Mouse (Mus musculus) kidney, adult 2 months (tissue): ENCODE results near the gene Rdh16f1. TPM values are rescaled to one million over a fixed set of nuclear protein-coding genes. Genes with fewer than 3 reads are reported as not detected.
"Not testable (repeated sequence)": the region's sequence is repeated elsewhere in the genome, so short reads cannot be mapped to it uniquely, and the experiment has no call there.

Source experiments
- DNase-seq: peaks from one replicate; pipeline ENCODE4 v3.0.0; 2021
- H3K27ac ChIP-seq: fragments of 200-500 bp; 2 replicates; pipeline ENCODE4 v1.5.1; 2012; ENCODE audit warnings: low read depth, low read length, control low read depth, inconsistent platforms; ENCODE audit not compliant: insufficient read depth
- H3K27me3 ChIP-seq: fragments of 200-500 bp; replicated peaks from 2 replicates; pipeline ENCODE4 v1.6.1; 2012; ENCODE audit warnings: mild to moderate bottlenecking, moderate library complexity, low read length, inconsistent platforms; ENCODE audit not compliant: control insufficient read depth, insufficient read depth
- H3K36me3 ChIP-seq: fragments of 200-500 bp; 2 replicates; pipeline ENCODE4 v1.6.1; 2012; ENCODE audit warnings: mild to moderate bottlenecking, moderate library complexity, low read length, inconsistent platforms; ENCODE audit not compliant: control insufficient read depth, insufficient read depth
- H3K4me1 ChIP-seq: fragments of 200-500 bp; 2 replicates; pipeline ENCODE4 v1.6.1; 2011; ENCODE audit warnings: low read length; ENCODE audit not compliant: control insufficient read depth, insufficient read depth
- H3K4me3 ChIP-seq: fragments of 200-500 bp; 2 replicates; pipeline ENCODE4 v1.5.1; 2011; ENCODE audit warnings: mild to moderate bottlenecking, low read depth, low read length, control low read depth; ENCODE audit not compliant: insufficient read depth
- CTCF ChIP-seq: fragments of 200-500 bp; conservative IDR thresholded peaks from 2 replicates; pipeline ENCODE4 v1.5.1; 2011; ENCODE audit warnings: low read depth, mild to moderate bottlenecking, control low read depth, low read length, moderate library complexity, mixed read lengths; ENCODE audit not compliant: insufficient read depth, insufficient read length
- POLR2A ChIP-seq: fragments of 200-500 bp; IDR thresholded peaks from one replicate; pipeline ENCODE4 v1.6.1; 2011; ENCODE audit warnings: low read depth, low read length, control low read depth
- WGBS: fragments of 180-500 bp; shearing (Covaris S2); methylation state at CpG from one replicate; pipeline ENCODE4 v1.1.7; 2018; 5-methylcytosine and 5-hydroxymethylcytosine counted together
- polyA plus RNA-seq: library from polyadenylated mRNA; depleted of rRNA; stranded (reverse); fragments of >200 nt; gene quantifications from 2 replicates; pipeline ENCODE4 v1.2.3, GENCODE M21; 2012

Rdh16f1 gene
- polyA plus RNA-seq, 1 experiment: 2.3 TPM

DNA sequence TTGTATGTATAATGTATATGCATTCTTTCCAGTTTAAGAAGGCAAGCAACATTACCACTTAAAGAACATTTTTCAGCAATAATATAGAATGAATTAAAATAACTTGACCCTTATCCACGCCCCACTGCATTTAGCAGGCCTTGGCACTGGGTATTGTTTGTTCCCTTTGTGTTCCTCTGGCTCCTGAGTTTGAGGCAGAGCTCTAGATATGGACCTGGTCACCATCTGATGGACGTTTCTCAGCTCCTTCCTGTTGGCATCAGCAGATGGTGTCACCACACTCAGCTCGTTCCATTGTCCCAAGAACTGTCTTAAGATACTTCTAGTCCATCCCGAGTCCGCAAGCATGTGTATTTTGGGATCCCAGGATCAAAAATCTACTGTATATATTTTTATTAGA, 42.6 kb downstream of the Rdh16f1 start:
- H3K4me1 ChIP-seq: peaks cover 8% of the 10 kb centered on the region; the same call in 1 of the 2 replicates
- TF ChIP-seq CTCF (no peak), POLR2A (no peak)
- H3K4me3 ChIP-seq: peak overlapping the region; percentile 12; the same call in 1 of the 2 replicates
- no peak for DNase-seq
- WGBS: 64% methylated on average over 5 of the region's 5 CpGs
- no peak overlapping the region for H3K27ac ChIP-seq
- no peaks in the 10 kb centered on the region for H3K27me3 ChIP-seq
- H3K36me3 ChIP-seq: no peaks in the 10 kb centered on the region

- Histone ChIP-seq H3K36me3 (no peaks in the 10 kb centered on the region), H3K27me3 (no peaks in the 10 kb centered on the region), H3K4me1 (peaks cover 8% of the 10 kb centered on the region; the same call in 1 of the 2 replicates), H3K27ac (no peak overlapping the region), H3K4me3 (no peak overlapping the region)
- DNase-seq: peak; percentile 75
- no peak for TF ChIP-seq CTCF
- TF ChIP-seq POLR2A: no peak
- 52% methylated on average over 7 of the region's 7 CpGs for WGBS
These were observed 44.8 kb downstream of the Rdh16f1 start for GRCm38 (mm10) chr10:127804416-127804815.

DNA sequence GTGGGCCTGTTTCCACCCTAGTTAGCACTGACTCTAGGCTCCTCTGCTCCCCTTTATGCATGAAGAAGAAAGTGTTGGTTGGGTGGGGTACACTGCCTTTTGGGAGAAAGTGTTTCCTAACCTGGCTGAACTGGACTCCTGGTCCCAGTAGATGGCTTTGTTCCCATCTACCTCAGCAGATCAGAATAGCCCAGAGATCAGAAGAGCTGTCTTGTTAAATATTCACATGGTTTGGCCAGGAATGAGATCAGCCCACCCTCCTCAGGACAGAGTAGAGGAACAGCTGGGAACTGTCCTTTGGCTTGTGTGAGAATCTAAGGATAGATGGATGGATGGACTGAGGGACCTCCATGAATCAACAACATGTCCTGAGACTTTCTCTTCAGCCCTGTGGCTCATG, 56.3 kb downstream of the Rdh16f1 start:
- no peak overlapping the region for H3K4me3 ChIP-seq
- H3K27me3 ChIP-seq: no peaks in the 10 kb centered on the region
- no peaks in the 10 kb centered on the region for H3K36me3 ChIP-seq
- H3K4me1 ChIP-seq: peaks cover 20% of the 10 kb centered on the region
- no peak for TF ChIP-seq POLR2A
- DNase-seq: peak; percentile 73
- no peak overlapping the region for H3K27ac ChIP-seq

DNA sequence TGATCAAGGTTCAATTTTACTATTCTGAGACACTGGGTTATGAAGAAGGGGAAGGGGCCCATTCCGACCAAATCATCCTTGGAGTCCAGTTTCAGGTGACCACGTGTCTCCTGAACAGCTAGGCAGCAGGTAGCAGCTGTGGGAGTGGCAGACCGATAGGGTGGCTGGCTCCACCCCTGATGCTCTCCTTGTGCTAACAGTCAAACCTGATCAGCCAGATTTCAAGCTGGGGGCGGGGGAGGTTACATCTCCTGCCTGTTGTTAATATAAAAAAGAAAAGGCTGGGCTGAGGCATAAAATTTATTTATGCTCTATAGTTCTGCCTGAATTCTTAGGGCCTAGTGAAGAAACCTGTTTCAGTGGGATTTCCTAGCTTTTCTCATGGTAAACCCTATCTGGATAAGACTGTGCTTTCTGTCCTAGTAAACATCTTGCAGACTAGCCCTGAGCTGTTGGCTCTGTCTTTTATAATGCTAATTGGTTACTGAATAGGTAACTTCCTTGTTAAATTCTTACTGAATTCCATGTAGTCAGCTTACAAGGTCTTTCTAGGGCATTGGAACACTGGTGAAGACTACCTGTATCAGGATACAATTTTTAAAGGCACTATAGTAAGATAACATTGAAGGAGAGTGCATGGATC, 57.8 kb downstream of the Rdh16f1 start:
- not testable (repeated sequence) for H3K27me3 ChIP-seq, H3K4me3 ChIP-seq, H3K36me3 ChIP-seq
- DNase-seq: peak; percentile 62
- H3K27ac ChIP-seq: peak overlapping the region; percentile 71
- peaks cover 20% of the 10 kb centered on the region for H3K4me1 ChIP-seq
- 43% methylated on average over 4 of the region's 4 CpGs for WGBS

GRCm38 (mm10) chr10:127821806-127822205, 62.2 kb downstream of the Rdh16f1 start:
- H3K27me3 ChIP-seq, H3K36me3 ChIP-seq, H3K27ac ChIP-seq, H3K4me3 ChIP-seq, H3K4me1 ChIP-seq, DNase-seq: not testable (repeated sequence)
- WGBS: 86% methylated on average over 2 of the region's 2 CpGs

- Histone ChIP-seq H3K4me3 (no peak overlapping the region), H3K4me1 (no peaks in the 10 kb centered on the region), H3K27ac (no peak overlapping the region), H3K27me3 (no peaks in the 10 kb centered on the region), H3K36me3 (no peaks in the 10 kb centered on the region)
- peak; percentile 60 for DNase-seq
- no peak for TF ChIP-seq POLR2A
- peak; percentile 83 for TF ChIP-seq CTCF
- 70% methylated on average over 6 of the region's 6 CpGs for WGBS
These were observed 65.8 kb downstream of the Rdh16f1 start for GRCm38 (mm10) chr10:127825386-127825785.

DNA sequence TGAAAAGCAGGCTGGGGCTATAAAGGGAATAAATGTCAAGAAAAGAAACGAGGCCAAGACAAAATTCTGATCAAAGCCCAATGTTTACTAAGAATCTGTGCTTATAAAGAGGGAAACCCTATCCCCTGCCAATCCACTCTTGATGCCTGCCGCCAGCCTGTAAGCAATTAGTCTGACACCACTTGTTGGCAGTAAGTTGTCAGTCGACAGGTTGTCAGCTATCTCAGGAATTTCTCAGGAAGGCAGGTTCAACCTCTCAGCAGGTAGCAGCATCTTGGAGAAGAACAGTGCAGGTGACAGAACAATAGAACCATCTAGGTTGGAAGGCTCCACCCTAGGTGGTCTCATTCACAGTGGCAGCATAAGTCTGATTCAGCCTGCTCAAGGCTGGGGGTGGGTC, 69.5 kb downstream of the Rdh16f1 start:
- peaks cover 2% of the 10 kb centered on the region; the same call in 1 of the 2 replicates for H3K4me1 ChIP-seq
- no peak for DNase-seq
- TF ChIP-seq POLR2A (no peak), CTCF (no peak)
- no peaks in the 10 kb centered on the region for H3K27me3 ChIP-seq
- H3K27ac ChIP-seq: no peak overlapping the region
- WGBS: 76% methylated on average over 3 of the region's 3 CpGs
- no peaks in the 10 kb centered on the region for H3K36me3 ChIP-seq
- no peak overlapping the region for H3K4me3 ChIP-seq

GRCm38 (mm10) chr10:127834186-127834585, 74.6 kb downstream of the Rdh16f1 start:
- H3K27me3 ChIP-seq, H3K36me3 ChIP-seq, H3K4me3 ChIP-seq: not testable (repeated sequence)
- WGBS: 69% methylated on average over 1 of the region's 1 CpGs
- peak overlapping the region; percentile 64; the same call in 1 of the 2 replicates for H3K27ac ChIP-seq
- H3K4me1 ChIP-seq: peaks cover 13% of the 10 kb centered on the region
- DNase-seq: peak; percentile 80
